Mouse (Mus musculus) cerebellum, adult 2 months (tissue): ENCODE results near the gene Cnot1. TPM values are rescaled to one million over a fixed set of nuclear protein-coding genes. Genes with fewer than 3 reads are reported as not detected.

Experiments
- DNase-seq, 2 experiments: peaks; one replicate each; pipeline ENCODE4 v3.0.0; 2021
- H3K27ac ChIP-seq: fragments of 200-500 bp; 2 replicates; pipeline ENCODE4 v1.5.1; 2012; ENCODE audit warnings: low read length, control low read depth, inconsistent platforms; ENCODE audit not compliant: insufficient read depth
- H3K27me3 ChIP-seq: fragments of 200-500 bp; 2 replicates; pipeline ENCODE4 v1.6.1; 2012; ENCODE audit warnings: inconsistent platforms, mild to moderate bottlenecking, low read length, moderate library complexity; ENCODE audit not compliant: control insufficient read depth, insufficient read depth
- H3K4me1 ChIP-seq: fragments of 200-500 bp; 2 replicates; pipeline ENCODE4 v1.6.1; 2011; ENCODE audit warnings: low read length; ENCODE audit not compliant: control insufficient read depth, insufficient read depth
- H3K4me3 ChIP-seq: fragments of 200-500 bp; replicated peaks from 2 replicates; pipeline ENCODE3; 2011; ENCODE audit warnings: mild to moderate bottlenecking, low read depth, low read length, control low read depth; ENCODE audit not compliant: insufficient read depth
- CTCF ChIP-seq: fragments of 200-500 bp; IDR thresholded peaks from 2 replicates; pipeline ENCODE4 v1.5.1; 2011; ENCODE audit warnings: low read depth, mild to moderate bottlenecking, control low read depth, low read length, moderate library complexity, borderline replicate concordance; ENCODE audit not compliant: insufficient read depth
- POLR2A ChIP-seq: fragments of 200-500 bp; IDR thresholded peaks from 2 replicates; pipeline ENCODE4 v1.6.1; 2011; ENCODE audit warnings: low read length, control low read depth, borderline replicate concordance; ENCODE audit not compliant: insufficient read depth
- WGBS: fragments of 180-500 bp; shearing (Covaris S2); methylation state at CpG from one replicate; pipeline ENCODE4 v1.1.7; 2018; 5-methylcytosine and 5-hydroxymethylcytosine counted together
- polyA plus RNA-seq: library from polyadenylated mRNA; depleted of rRNA; stranded (reverse); fragments of >200 nt; gene quantifications from 2 replicates; pipeline ENCODE4 v1.2.3, GENCODE M21; 2012

The Cnot1 gene
- polyA plus RNA-seq, 1 experiment = 64.8 TPM

GRCm38 (mm10) chr8:95845026-95845425, 37.8 kb upstream of the Cnot1 start:
- DNase-seq = no peak
- no peak overlapping the region for H3K4me3 ChIP-seq
- no peaks in the 10 kb centered on the region for H3K27me3 ChIP-seq
- WGBS = 86% methylated on average over 7 of the region's 7 CpGs
- no peaks in the 10 kb centered on the region for H3K4me1 ChIP-seq
- no peak overlapping the region for H3K27ac ChIP-seq
- TF ChIP-seq POLR2A (no peak), CTCF (no peak)

GRCm38 (mm10) chr8:95843968-95844367, 36.7 kb upstream of the Cnot1 start:
- H3K4me3 ChIP-seq = no peak overlapping the region
- no peak for TF ChIP-seq POLR2A
- TF ChIP-seq CTCF = no peak
- no peaks in the 10 kb centered on the region for H3K27me3 ChIP-seq
- WGBS = 90% methylated on average over 6 of the region's 6 CpGs
- no peak for DNase-seq
- no peak overlapping the region for H3K27ac ChIP-seq
- H3K4me1 ChIP-seq = no peaks in the 10 kb centered on the region

GRCm38 (mm10) chr8:95841436-95841835, 34.2 kb upstream of the Cnot1 start:
- WGBS = 92% methylated on average over 15 of the region's 15 CpGs
- Histone ChIP-seq H3K4me1 (no peaks in the 10 kb centered on the region), H3K27me3 (no peaks in the 10 kb centered on the region), H3K27ac (no peak overlapping the region), H3K4me3 (no peak overlapping the region)
- TF ChIP-seq POLR2A (no peak), CTCF (no peak)
- DNase-seq = no peak

- Histone ChIP-seq H3K4me3 (no peak overlapping the region), H3K27me3 (no peaks in the 10 kb centered on the region), H3K27ac (no peak overlapping the region), H3K4me1 (no peaks in the 10 kb centered on the region)
- WGBS = over 99% methylated on average over 4 of the region's 4 CpGs
- DNase-seq = no peak
- TF ChIP-seq POLR2A = no peak
- no peak for TF ChIP-seq CTCF
Observed at GRCm38 (mm10) chr8:95839289-95839688, 32.0 kb upstream of the Cnot1 start.

- Histone ChIP-seq H3K4me1 (no peaks in the 10 kb centered on the region), H3K27me3 (no peaks in the 10 kb centered on the region), H3K4me3 (no peak overlapping the region), H3K27ac (no peak overlapping the region)
- DNase-seq = no peak
- TF ChIP-seq CTCF (no peak), POLR2A (no peak)
- WGBS = 92% methylated on average over 10 of the region's 10 CpGs
Observed at GRCm38 (mm10) chr8:95837266-95837665, 30.0 kb upstream of the Cnot1 start.

GRCm38 (mm10) chr8:95835891-95836290, 28.6 kb upstream of the Cnot1 start:
- H3K4me1 ChIP-seq = no peaks in the 10 kb centered on the region
- TF ChIP-seq POLR2A (no peak), CTCF (no peak)
- no peak overlapping the region for H3K27ac ChIP-seq
- H3K4me3 ChIP-seq = no peak overlapping the region
- 72% methylated on average over 4 of the region's 4 CpGs for WGBS
- no peaks in the 10 kb centered on the region for H3K27me3 ChIP-seq
- no peak for DNase-seq

GRCm38 (mm10) chr8:95833435-95833984, 26.2 kb upstream of the Cnot1 start:
- no peak for TF ChIP-seq POLR2A
- no peak for TF ChIP-seq CTCF
- 7% methylated on average over 16 of the region's 16 CpGs for WGBS
- H3K4me3 ChIP-seq = no peak overlapping the region

GRCm38 (mm10) chr8:95832603-95833434, 25.6 kb upstream of the Cnot1 start:
- TF ChIP-seq POLR2A (no peak), CTCF (peak; percentile 89)
- 26% methylated on average over 16 of the region's 16 CpGs for WGBS
- Histone ChIP-seq H3K27ac (no peak overlapping the region), H3K27me3 (no peaks in the 10 kb centered on the region), H3K4me3 (no peak overlapping the region), H3K4me1 (no peaks in the 10 kb centered on the region)
- DNase-seq = peak; percentile 74 to 88

More at GRCm38 (mm10) chr8:95833435-95833984, 26.2 kb upstream of the Cnot1 start:
- no peaks in the 10 kb centered on the region for H3K4me1 ChIP-seq
- no peak for DNase-seq
- H3K27ac ChIP-seq = no peak overlapping the region
- no peaks in the 10 kb centered on the region for H3K27me3 ChIP-seq
